Mouse (Mus musculus) cerebellum, postnatal 25 days (tissue): ENCODE results near the gene Gm8206.
"Not testable (repeated sequence)": the region's sequence is repeated elsewhere in the genome, so short reads cannot be mapped to it uniquely, and the experiment has no call there.

Experiments used
- DNase-seq, 2 experiments: peaks; one replicate each; pipeline ENCODE4 v3.0.0; 2021; ENCODE audit warnings: mixed read lengths in 2 of 2

Gene Gm8206

GRCm38 (mm10) chr14:6093842-6094241 lies at the start of gene Gm8206:
Gene Gm8206, minus strand, starts transcription at chr14:6093942.
- DNase-seq: not testable (repeated sequence)

DNA sequence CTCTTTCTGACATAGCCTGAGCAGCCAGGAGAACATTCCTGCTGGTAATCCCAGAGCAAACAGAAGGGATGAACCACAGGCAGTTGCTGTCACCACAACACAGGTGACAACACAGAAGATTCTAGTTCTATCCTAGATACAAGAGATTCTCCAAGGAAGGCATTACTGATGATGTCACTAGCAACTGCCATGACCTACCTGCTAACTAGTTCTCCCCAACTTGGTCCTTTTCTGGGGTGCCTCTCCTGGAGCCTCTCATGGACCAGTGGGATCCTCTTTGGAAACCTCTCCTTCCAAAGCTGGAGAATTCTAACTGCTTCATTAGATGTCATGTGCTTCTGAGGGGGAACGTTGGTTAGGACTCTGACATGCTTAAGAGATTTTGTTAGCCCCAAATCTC lies 32.0 kb upstream of the Gm8206 start, which contains the start of gene Gm3476:
TSS of gene Gm3476 (minus strand) at position 101 of the 400 bp plus-strand sequence.
- DNase-seq: not testable (repeated sequence)

- peak; percentile 58 to 73 for DNase-seq
These were observed 14.7 kb upstream of the Gm8206 start, which contains the start of gene Gm3468 for GRCm38 (mm10) chr14:6108272-6108925. Gene Gm3468, minus strand, starts transcription at chr14:6108665.

- peak in 1 of 2 experiments; percentile 5 for DNase-seq
These were observed 13.8 kb upstream of the Gm8206 start for GRCm38 (mm10) chr14:6107500-6107899.

DNA sequence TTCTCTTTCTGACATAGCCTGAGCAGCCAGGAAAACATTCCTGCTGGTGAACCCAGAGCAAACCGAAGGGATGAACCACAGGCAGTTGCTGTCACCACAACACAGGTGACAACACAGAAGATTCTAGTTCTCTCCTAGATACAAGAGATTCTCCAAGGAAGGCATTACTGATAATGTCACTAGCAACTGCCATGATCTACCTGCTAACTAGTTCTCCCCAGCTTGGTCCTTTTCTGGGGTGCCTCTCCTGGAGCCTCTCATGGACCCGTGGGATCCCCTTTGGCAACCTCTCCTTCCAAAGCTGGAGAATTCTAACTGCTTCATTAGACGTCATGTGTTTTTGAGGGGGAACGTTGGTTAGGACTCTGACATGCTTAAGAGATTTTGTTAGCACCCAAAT lies 35.6 kb downstream of the Gm8206 start, which contains the start of gene Gm6337:
TSS of gene Gm6337 (minus strand) at position 101 of the 400 bp plus-strand sequence.
- not testable (repeated sequence) for DNase-seq

GRCm38 (mm10) chr14:5987136-5987535 lies 106.6 kb downstream of the Gm8206 start:
- peak in 1 of 2 experiments; percentile 3 for DNase-seq

DNA sequence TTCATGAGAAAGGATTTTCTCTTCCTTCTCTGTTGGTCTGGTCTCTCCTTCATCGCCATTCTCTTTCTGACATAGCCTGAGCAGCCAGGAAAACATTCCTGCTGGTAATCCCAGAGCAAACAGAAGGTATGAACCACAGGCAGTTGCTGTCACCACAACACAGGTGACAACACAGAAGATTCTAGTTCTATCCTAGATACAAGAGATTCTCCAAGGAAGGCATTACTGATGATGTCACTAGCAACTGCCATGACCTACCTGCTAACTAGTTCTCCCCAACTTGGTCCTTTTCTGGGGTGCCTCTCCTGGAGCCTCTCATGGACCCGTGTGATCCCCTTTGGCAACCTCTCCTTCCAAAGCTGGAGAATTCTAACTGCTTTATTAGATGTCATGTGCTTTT lies 114.7 kb downstream of the Gm8206 start, which contains the start of gene Gm3453:
TSS of gene Gm3453 (minus strand) at position 101 of the 400 bp plus-strand sequence.
- DNase-seq: not testable (repeated sequence)
